Mouse (Mus musculus) thymus, adult 2 months (tissue): ENCODE measurements around the gene Stau1. TPM values are rescaled to one million over a fixed set of nuclear protein-coding genes. Genes with fewer than 3 reads are reported as not detected.

Source experiments
- DNase-seq: peaks from one replicate; pipeline ENCODE4 v3.0.0; 2021
- H3K27ac ChIP-seq: fragments of 200-500 bp; 2 replicates; pipeline ENCODE4 v1.5.1; 2012; ENCODE audit warnings: low read length, control low read depth; ENCODE audit not compliant: control insufficient read depth, insufficient read depth
- H3K27me3 ChIP-seq: fragments of 200-500 bp; 2 replicates; pipeline ENCODE4 v1.6.1; 2012; ENCODE audit warnings: mild to moderate bottlenecking, low read length, moderate library complexity, mixed read lengths; ENCODE audit not compliant: control insufficient read depth, insufficient read depth
- H3K36me3 ChIP-seq: fragments of 200-500 bp; 2 replicates; pipeline ENCODE4 v1.6.1; 2012; ENCODE audit warnings: mild to moderate bottlenecking, low read length, moderate library complexity; ENCODE audit not compliant: control insufficient read depth, insufficient read depth
- H3K4me1 ChIP-seq: fragments of 200-500 bp; replicated peaks from 2 replicates; pipeline ENCODE4 v1.6.1; 2012; ENCODE audit warnings: low read length; ENCODE audit not compliant: control insufficient read depth, insufficient read depth
- H3K4me3 ChIP-seq: fragments of 200-500 bp; 2 replicates; pipeline ENCODE4 v1.5.1; 2012; ENCODE audit warnings: mild to moderate bottlenecking, low read length, control low read depth, moderate library complexity; ENCODE audit not compliant: control insufficient read depth, insufficient read depth
- CTCF ChIP-seq: fragments of 200-500 bp; IDR thresholded peaks from 2 replicates; pipeline ENCODE4 v1.5.1; 2012; ENCODE audit warnings: mild to moderate bottlenecking, control low read depth, low read length, moderate library complexity, borderline replicate concordance; ENCODE audit not compliant: control insufficient read depth, poor library complexity, insufficient read depth; ENCODE audit errors: extremely low read depth
- POLR2A ChIP-seq: fragments of 200-500 bp; IDR thresholded peaks from 2 replicates; pipeline ENCODE4 v1.6.1; 2012; ENCODE audit warnings: mild to moderate bottlenecking, low read length, control low read depth, moderate library complexity; ENCODE audit not compliant: control insufficient read depth, poor library complexity, insufficient read depth; ENCODE audit errors: extremely low read depth
- WGBS: fragments of 180-500 bp; shearing (Covaris S2); methylation state at CpG from one replicate; pipeline ENCODE4 v1.1.7; 2018; 5-methylcytosine and 5-hydroxymethylcytosine counted together
- polyA plus RNA-seq: library from polyadenylated mRNA; depleted of rRNA; stranded (reverse); fragments of >200 nt; gene quantifications from 2 replicates; pipeline ENCODE4 v1.2.3, GENCODE M21; 2012; rRNA removed

Gene Stau1
- 31.8 and 33.0 TPM in 2 replicates for polyA plus RNA-seq

GRCm38 (mm10) chr2:166995796-166996532 is at the start of gene Stau1:
Gene Stau1 (minus strand): TSS chr2:166996299.
- H3K27ac ChIP-seq, result peak within 1 kb of the TSS; percentile 76
- no peaks in the 10 kb centered on the region for H3K27me3 ChIP-seq
- peak within 1 kb of the TSS; percentile 82 for H3K4me3 ChIP-seq
- peak; percentile 73 for TF ChIP-seq POLR2A
- no peak for TF ChIP-seq CTCF
- H3K36me3 ChIP-seq, result no peaks in the 10 kb centered on the region
- peaks cover 13% of the 10 kb centered on the region for H3K4me1 ChIP-seq
- peak; percentile 94 for DNase-seq
- under 1% methylated on average over 88 of the region's 88 CpGs for WGBS

DNA sequence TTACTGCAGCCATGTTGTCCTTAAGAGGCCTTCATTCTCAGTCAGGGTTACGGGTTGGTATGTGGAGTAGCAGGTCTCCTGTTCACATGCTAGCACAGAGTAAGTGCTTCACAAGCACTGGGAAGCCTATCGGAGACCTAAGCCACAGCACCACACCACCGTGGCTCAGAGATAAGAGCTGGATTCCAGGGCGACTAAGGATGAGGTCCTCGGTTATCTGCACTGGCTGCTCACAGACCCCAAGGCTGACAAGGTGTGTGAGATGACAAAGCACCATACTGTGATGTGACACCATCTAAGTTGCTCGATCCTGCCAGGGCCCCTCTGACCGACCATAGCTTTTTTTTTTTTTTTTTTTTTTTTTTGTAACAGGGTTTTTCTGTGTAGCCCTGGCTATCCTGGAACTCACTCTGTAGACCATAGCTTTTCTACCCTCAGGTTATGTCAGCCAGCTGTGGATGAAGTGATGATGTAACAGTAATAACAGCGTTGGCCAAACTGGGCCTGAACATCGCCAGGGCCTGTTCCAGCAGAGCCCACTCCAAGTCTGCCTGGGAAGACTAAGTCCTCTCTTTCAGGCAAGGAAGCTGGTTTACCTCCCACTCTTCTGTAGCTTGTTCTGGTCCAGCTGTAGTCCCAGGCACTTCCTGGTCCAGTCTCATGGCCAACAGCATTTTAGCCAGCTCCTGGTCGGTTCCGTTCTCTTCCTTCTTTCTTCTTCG is 47.5 kb upstream of the Stau1 start:
- Histone ChIP-seq H3K36me3 (peaks cover 83% of the 10 kb centered on the region), H3K4me3 (no peak overlapping the region), H3K27ac (no peak overlapping the region), H3K27me3 (no peaks in the 10 kb centered on the region), H3K4me1 (no peaks in the 10 kb centered on the region)
- TF ChIP-seq CTCF (no peak), POLR2A (no peak)
- DNase-seq, result no peak
- 93% methylated on average over 12 of the region's 12 CpGs for WGBS

- no peaks in the 10 kb centered on the region for H3K27me3 ChIP-seq
- no peaks in the 10 kb centered on the region for H3K4me1 ChIP-seq
- DNase-seq, result no peak
- 92% methylated on average over 8 of the region's 8 CpGs for WGBS
- no peak overlapping the region for H3K4me3 ChIP-seq
- H3K27ac ChIP-seq, result no peak overlapping the region
- TF ChIP-seq CTCF (no peak), POLR2A (no peak)
- H3K36me3 ChIP-seq, result peaks cover 81% of the 10 kb centered on the region
These were observed 43.3 kb upstream of the Stau1 start for GRCm38 (mm10) chr2:167039386-167039785.

DNA sequence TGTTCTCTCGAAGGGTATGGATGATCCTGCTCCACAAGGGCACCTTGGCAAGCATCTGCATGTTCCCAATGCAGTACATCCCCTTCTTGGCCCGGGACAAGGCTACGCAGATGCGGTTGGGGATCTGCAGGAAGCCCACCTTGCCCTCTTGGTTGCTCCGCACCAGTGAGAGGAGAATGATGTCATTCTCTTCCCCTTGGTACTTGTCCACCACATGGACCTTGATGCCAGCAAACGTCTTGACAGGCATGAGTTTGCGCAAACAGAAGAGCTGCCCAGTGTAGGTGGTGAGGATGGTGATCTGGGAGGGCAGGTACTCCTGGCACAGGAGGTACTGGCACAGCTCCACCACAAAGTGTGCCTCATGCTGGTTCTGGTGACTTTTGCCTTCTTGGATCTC is 42.6 kb upstream of the Stau1 start:
- WGBS, result 93% methylated on average over 7 of the region's 7 CpGs
- TF ChIP-seq POLR2A (no peak), CTCF (no peak)
- no peak overlapping the region for H3K27ac ChIP-seq
- H3K36me3 ChIP-seq, result peaks cover 81% of the 10 kb centered on the region
- no peak for DNase-seq
- H3K4me1 ChIP-seq, result no peaks in the 10 kb centered on the region
- no peak overlapping the region for H3K4me3 ChIP-seq
- no peaks in the 10 kb centered on the region for H3K27me3 ChIP-seq

- no peak overlapping the region for H3K27ac ChIP-seq
- no peaks in the 10 kb centered on the region for H3K4me1 ChIP-seq
- peaks cover 82% of the 10 kb centered on the region for H3K36me3 ChIP-seq
- DNase-seq, result no peak
- no peaks in the 10 kb centered on the region for H3K27me3 ChIP-seq
- 90% methylated on average over 6 of the region's 6 CpGs for WGBS
- no peak overlapping the region for H3K4me3 ChIP-seq
- TF ChIP-seq POLR2A (no peak), CTCF (no peak)
These were observed 42.2 kb upstream of the Stau1 start for GRCm38 (mm10) chr2:167038297-167038696.

- Histone ChIP-seq H3K27me3 (no peaks in the 10 kb centered on the region), H3K4me3 (no peak overlapping the region), H3K36me3 (peaks cover 84% of the 10 kb centered on the region), H3K27ac (no peak overlapping the region), H3K4me1 (no peaks in the 10 kb centered on the region)
- no peak for DNase-seq
- TF ChIP-seq CTCF, result no peak
- no peak for TF ChIP-seq POLR2A
- WGBS, result 98% methylated on average over 12 of the region's 12 CpGs
These were observed 41.6 kb upstream of the Stau1 start for GRCm38 (mm10) chr2:167037710-167038109.

DNA sequence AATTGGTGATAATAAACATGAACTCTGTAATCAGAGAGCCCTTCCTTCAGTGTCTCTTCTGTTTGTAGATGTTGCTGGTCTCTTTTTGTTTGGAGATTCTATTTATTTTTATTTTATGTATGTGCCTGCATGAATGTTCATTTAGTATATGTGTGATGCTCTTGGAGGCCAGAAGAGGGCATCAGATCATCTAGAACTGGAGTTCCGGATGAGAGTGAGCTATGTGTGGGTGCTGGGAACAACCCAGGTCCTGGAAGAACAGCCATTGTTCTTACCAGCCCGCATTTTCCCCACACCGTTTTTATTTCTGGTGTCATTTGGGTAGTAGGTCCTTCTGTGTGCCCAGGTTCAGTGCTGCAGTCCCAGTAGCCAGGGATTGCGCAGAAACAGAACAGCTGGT is 34.4 kb upstream of the Stau1 start:
- DNase-seq, result no peak
- Histone ChIP-seq H3K36me3 (peaks cover 67% of the 10 kb centered on the region), H3K4me1 (no peaks in the 10 kb centered on the region), H3K27ac (no peak overlapping the region), H3K27me3 (no peaks in the 10 kb centered on the region), H3K4me3 (no peak overlapping the region)
- TF ChIP-seq CTCF (no peak), POLR2A (no peak)
- WGBS, result 95% methylated on average over 4 of the region's 4 CpGs
